ENCODE assay signal across 17 mouse cellular contexts in genomic region chr5:143294862-143295261, GRCm38 (mm10). TPM values are rescaled to one million over a fixed set of nuclear protein-coding genes. Genes with fewer than 3 reads are reported as not detected.
DNase-seq lines count a peak whose midpoint lies in the region; ATAC-seq and TF ChIP-seq lines count a peak whose summit lies in the region.
"Had no signal": no experiment of that assay in that cellular context is flagged by ENCODE, and none has a peak within 500 bp of the region (broad histone marks: within the 10 kb centered on the region; RNA-seq: fewer than 3 reads in every experiment).

No protein-coding gene starts in this region.

- H3K4me2 ChIP-seq in hindbrain, postnatal 0 days (ENCODE audit: low read depth, low read length), result no peak overlapping the region
- H3K4me2 ChIP-seq in hindbrain, embryonic 12.5 days (replicated peaks), result no peak overlapping the region
- no peak overlapping the region for H3K4me2 ChIP-seq in lung, embryonic 14.5 days
- H3K4me2 ChIP-seq in stomach, postnatal 0 days (replicated peaks; ENCODE audit: low read depth), result no peak overlapping the region
- H3K4me2 ChIP-seq: embryonic facial prominence, embryonic 13.5 days had no signal

- 0 out of 2 replicates have a peak, but pooled peaks cover 4% of the 10 kb centered on the region for H3K4me1 ChIP-seq in hindbrain, postnatal 0 days (ENCODE audit: insufficient read depth, low read length)
- peaks cover 7% of the 10 kb centered on the region for H3K4me1 ChIP-seq in hindbrain, embryonic 12.5 days
- H3K4me1 ChIP-seq in lung, embryonic 14.5 days (ENCODE audit: insufficient read depth), result peaks cover 8% of the 10 kb centered on the region; the same call in 1 of the 2 replicates
- H3K4me1 ChIP-seq in stomach, postnatal 0 days (replicated peaks; ENCODE audit: control insufficient read depth, insufficient read depth), result 0 out of 2 replicates have a peak, but pooled peaks cover 5% of the 10 kb centered on the region

- H3K27me3 ChIP-seq in hindbrain, postnatal 0 days (ENCODE audit: insufficient read depth, low read length), result no peaks in the 10 kb centered on the region; the same call in 1 of the 2 replicates
- H3K27me3 ChIP-seq in hindbrain, embryonic 12.5 days, result peaks cover 54% of the 10 kb centered on the region
- H3K27me3 ChIP-seq in lung, embryonic 14.5 days (ENCODE audit: insufficient read depth, low read length), result peaks cover 48% of the 10 kb centered on the region
- peaks cover 5% of the 10 kb centered on the region; the same call in 1 of the 2 replicates for H3K27me3 ChIP-seq in stomach, postnatal 0 days (ENCODE audit: control insufficient read depth, insufficient read depth, low read length)

- 92% methylated on average over 3 of the region's 3 CpGs for WGBS in hindbrain, postnatal 0 days
- 94% methylated on average over 3 of the region's 3 CpGs for whole genome bisulfite sequencing in hindbrain, embryonic 12.5 days
- 94% methylated on average over 3 of the region's 3 CpGs for WGBS in lung, embryonic 14.5 days
- 85% methylated on average over 3 of the region's 3 CpGs for WGBS in stomach, postnatal 0 days

- TF ChIP-seq CTCF in hindbrain, postnatal 0 days (IDR thresholded peaks at IDR 0.05; ENCODE audit: low read depth), result peak; percentile 61
- peak; percentile 57 for TF ChIP-seq CTCF in lung, embryonic 14.5 days (IDR thresholded peaks at IDR 0.05; ENCODE audit: low read depth)
- peak; percentile 52 for TF ChIP-seq CTCF in stomach, postnatal 0 days (IDR thresholded peaks at IDR 0.05; ENCODE audit: low read depth)

- no peak for ATAC-seq in hindbrain, postnatal 0 days
- ATAC-seq in hindbrain, embryonic 12.5 days (ENCODE audit: low FRiP score), result no peak
- ATAC-seq in lung, embryonic 14.5 days (ENCODE audit: insufficient read depth), result no peak
- no peak for ATAC-seq in stomach, postnatal 0 days (ENCODE audit: low FRiP score, low TSS enrichment)
- ATAC-seq: inflammation-experienced regulatory T-cells, adult 6 months had no signal

- TF ChIP-seq EP300 in stomach, postnatal 0 days (optimal IDR thresholded peaks at IDR 0.05), result no peak

- H3K9ac ChIP-seq in hindbrain, postnatal 0 days (replicated peaks; ENCODE audit: low read length), result no peak overlapping the region
- no peak overlapping the region for H3K9ac ChIP-seq in hindbrain, embryonic 12.5 days
- H3K9ac ChIP-seq in lung, embryonic 14.5 days, result no peak overlapping the region
- H3K9ac ChIP-seq in stomach, postnatal 0 days (ENCODE audit: low read length), result no peak overlapping the region
- H3K9ac ChIP-seq: embryonic facial prominence, embryonic 13.5 days had no signal

- H3K27ac ChIP-seq in hindbrain, postnatal 0 days, result no peak overlapping the region
- H3K27ac ChIP-seq in hindbrain, embryonic 12.5 days, result no peak overlapping the region
- H3K27ac ChIP-seq in lung, embryonic 14.5 days (ENCODE audit: low read depth), result no peak overlapping the region
- H3K27ac ChIP-seq in stomach, postnatal 0 days (replicated peaks), result no peak overlapping the region
- H3K27ac ChIP-seq: embryonic facial prominence, embryonic 13.5 days; limb, embryonic 10.5 days had no signal

- no peaks in the 10 kb centered on the region for H3K9me3 ChIP-seq in hindbrain, postnatal 0 days (ENCODE audit: low read length)
- no peaks in the 10 kb centered on the region for H3K9me3 ChIP-seq in hindbrain, embryonic 12.5 days (replicated peaks)
- no peaks in the 10 kb centered on the region for H3K9me3 ChIP-seq in lung, embryonic 14.5 days (ENCODE audit: low read depth, low read length)
- H3K9me3 ChIP-seq in stomach, postnatal 0 days (ENCODE audit: control insufficient read depth, low read length), result no peaks in the 10 kb centered on the region
- H3K9me3 ChIP-seq: embryonic facial prominence, embryonic 13.5 days; limb, embryonic 10.5 days had no signal

- H3K4me3 ChIP-seq in hindbrain, postnatal 0 days (ENCODE audit: low read length), result no peak overlapping the region
- no peak overlapping the region for H3K4me3 ChIP-seq in hindbrain, embryonic 12.5 days
- no peak overlapping the region for H3K4me3 ChIP-seq in lung, embryonic 14.5 days (ENCODE audit: low read depth, low read length)
- H3K4me3 ChIP-seq in stomach, postnatal 0 days (ENCODE audit: low read depth, low read length), result no peak overlapping the region
- H3K4me3 ChIP-seq: embryonic facial prominence, embryonic 13.5 days; limb, embryonic 10.5 days had no signal

- H3K36me3 ChIP-seq in hindbrain, postnatal 0 days (ENCODE audit: insufficient read depth, low read length), result 0 out of 2 replicates have a peak, but pooled peaks cover 4% of the 10 kb centered on the region
- H3K36me3 ChIP-seq in hindbrain, embryonic 12.5 days, result peaks cover 15% of the 10 kb centered on the region
- peaks cover 11% of the 10 kb centered on the region for H3K36me3 ChIP-seq in lung, embryonic 14.5 days (ENCODE audit: insufficient read depth)
- H3K36me3 ChIP-seq in stomach, postnatal 0 days (ENCODE audit: control insufficient read depth, insufficient read depth, low read length), result peaks cover under 1% of the 10 kb centered on the region; the same call in 1 of the 2 replicates

- no peak for DNase-seq in hindbrain, postnatal 0 days (ENCODE audit: low spot score)
- no peak for DNase-seq in lung, embryonic 14.5 days
- DNase-seq in lung, adult 18-20 months, result no peak
- peak; percentile 56 for DNase-seq in R1 (ENCODE audit: low read depth, low spot score)
- DNase-seq in stomach, postnatal 0 days (ENCODE audit: low spot score), result no peak
- no peak for DNase-seq in adrenal gland, postnatal 14 days
- DNase-seq: adrenal gland, postnatal 10 days; heart, postnatal 36 days; kidney, postnatal 25 days; right cerebral cortex, postnatal 25 days; thymus, postnatal 25 days had no signal

RNA-seq across cellular contexts. Expression of gene Zfp853, which starts 1.4 kb away (rescaled TPM):
- 31.7 and 33.5 TPM in 2 replicates for total RNA-seq in hindbrain, postnatal 0 days (2014; rRNA removed)
- polyA plus RNA-seq in hindbrain, postnatal 0 days (2015; fragmentation: Nextera tagmentation; extraction: Ambion mirVana), result 0.53 and 0.61 TPM in 2 replicates
- not detected in 2 replicates for polyA plus RNA-seq in hindbrain, embryonic 12.5 days (2016; fragmentation: Nextera tagmentation; extraction: Ambion mirVana)
- not detected in 2 replicates for polyA plus RNA-seq in lung, embryonic 14.5 days (2014; fragmentation: Nextera tagmentation; extraction: Ambion mirVana)
- 0.06 TPM in 2 replicates for polyA plus RNA-seq in stomach, postnatal 0 days (2015; fragmentation: Nextera tagmentation; extraction: Ambion mirVana)
- total RNA-seq in adrenal gland, postnatal 14 days (2021), result 0.41 and 0.83 TPM in 2 replicates
- total RNA-seq: common myeloid progenitor, adult 5-6 weeks had no signal
- polyA plus RNA-seq: forebrain, embryonic 11.5 days; inflammation-experienced regulatory T-cells, adult 6 months had no signal

RNA-seq across cellular contexts. Expression of gene E130309D02Rik, which starts 20.3 kb away (rescaled TPM):
- total RNA-seq in hindbrain, postnatal 0 days (2014; rRNA removed), result 42.0 and 44.4 TPM in 2 replicates
- polyA plus RNA-seq in hindbrain, postnatal 0 days (2015; fragmentation: Nextera tagmentation; extraction: Ambion mirVana), result 21.7 and 23.9 TPM in 2 replicates
- polyA plus RNA-seq in hindbrain, embryonic 12.5 days (2016; fragmentation: Nextera tagmentation; extraction: Ambion mirVana), result 48.0 and 55.2 TPM in 2 replicates
- 40.0 and 46.6 TPM in 2 replicates for polyA plus RNA-seq in lung, embryonic 14.5 days (2014; fragmentation: Nextera tagmentation; extraction: Ambion mirVana)
- 15.7 and 18.5 TPM in 2 replicates for polyA plus RNA-seq in stomach, postnatal 0 days (2015; fragmentation: Nextera tagmentation; extraction: Ambion mirVana)
- total RNA-seq in adrenal gland, postnatal 14 days (2021), result 24.5 and 26.4 TPM in 2 replicates

RNA-seq across cellular contexts. Expression of gene Zfp316, which starts 25.0 kb away (rescaled TPM):
- total RNA-seq in hindbrain, postnatal 0 days (2014; rRNA removed), result 28.0 and 31.3 TPM in 2 replicates
- polyA plus RNA-seq in hindbrain, postnatal 0 days (2015; fragmentation: Nextera tagmentation; extraction: Ambion mirVana), result 5.4 and 6.2 TPM in 2 replicates
- polyA plus RNA-seq in hindbrain, embryonic 12.5 days (2016; fragmentation: Nextera tagmentation; extraction: Ambion mirVana), result 16.9 and 18.6 TPM in 2 replicates
- polyA plus RNA-seq in lung, embryonic 14.5 days (2014; fragmentation: Nextera tagmentation; extraction: Ambion mirVana), result 2.1 and 2.3 TPM in 2 replicates
- polyA plus RNA-seq in stomach, postnatal 0 days (2015; fragmentation: Nextera tagmentation; extraction: Ambion mirVana), result 1.4 and 1.7 TPM in 2 replicates
- total RNA-seq in adrenal gland, postnatal 14 days (2021), result 6.9 and 7.6 TPM in 2 replicates

RNA-seq across cellular contexts. Expression of gene Zdhhc4, which starts 34.2 kb away (rescaled TPM):
- 79.6 and 84.4 TPM in 2 replicates for total RNA-seq in hindbrain, postnatal 0 days (2014; rRNA removed)
- polyA plus RNA-seq in hindbrain, postnatal 0 days (2015; fragmentation: Nextera tagmentation; extraction: Ambion mirVana), result 92.1 and 96.7 TPM in 2 replicates
- polyA plus RNA-seq in hindbrain, embryonic 12.5 days (2016; fragmentation: Nextera tagmentation; extraction: Ambion mirVana), result 75.3 and 79.6 TPM in 2 replicates
- polyA plus RNA-seq in lung, embryonic 14.5 days (2014; fragmentation: Nextera tagmentation; extraction: Ambion mirVana), result 74.6 and 77.9 TPM in 2 replicates
- 62.6 and 65.2 TPM in 2 replicates for polyA plus RNA-seq in stomach, postnatal 0 days (2015; fragmentation: Nextera tagmentation; extraction: Ambion mirVana)
- 52.0 and 52.5 TPM in 2 replicates for total RNA-seq in adrenal gland, postnatal 14 days (2021)

RNA-seq across cellular contexts. Expression of gene Zfp12, which starts 59.9 kb away (rescaled TPM):
- 32.6 and 33.5 TPM in 2 replicates for total RNA-seq in hindbrain, postnatal 0 days (2014; rRNA removed)
- polyA plus RNA-seq in hindbrain, postnatal 0 days (2015; fragmentation: Nextera tagmentation; extraction: Ambion mirVana), result 12.2 and 12.3 TPM in 2 replicates
- 25.7 and 28.3 TPM in 2 replicates for polyA plus RNA-seq in hindbrain, embryonic 12.5 days (2016; fragmentation: Nextera tagmentation; extraction: Ambion mirVana)
- 16.9 and 17.2 TPM in 2 replicates for polyA plus RNA-seq in lung, embryonic 14.5 days (2014; fragmentation: Nextera tagmentation; extraction: Ambion mirVana)
- 4.2 and 4.5 TPM in 2 replicates for polyA plus RNA-seq in stomach, postnatal 0 days (2015; fragmentation: Nextera tagmentation; extraction: Ambion mirVana)
- total RNA-seq in adrenal gland, postnatal 14 days (2021), result 19.7 and 22.0 TPM in 2 replicates
